In genomic region chr6:54206221-54206738, GRCm38 (mm10) we compare ENCODE assay signal across 19 mouse cellular contexts.
"Had no signal": no experiment of that assay in that cellular context is flagged by ENCODE, and none has a peak within 500 bp of the region (broad histone marks: within the 10 kb centered on the region; RNA-seq: fewer than 3 reads in every experiment).

No protein-coding gene starts in this region.

- H3K4me1 ChIP-seq: limb, embryonic 12.5 days; limb, embryonic 15.5 days had no signal

- H3K36me3 ChIP-seq: limb, embryonic 12.5 days; limb, embryonic 15.5 days had no signal

- H3K4me3 ChIP-seq: limb, embryonic 12.5 days; limb, embryonic 15.5 days had no signal

- H3K4me2 ChIP-seq: limb, embryonic 12.5 days; limb, embryonic 15.5 days; liver, embryonic 11.5 days; lung, embryonic 14.5 days had no signal

- DNase-seq: kidney, adult 2 months; kidney, postnatal 25 days; layer of hippocampus, postnatal 36 days; left cerebral cortex, postnatal 4 days; liver, postnatal 0 days; lung, embryonic 14.5 days; right cerebral cortex, postnatal 4 days; thymus, adult 2 months; thymus, postnatal 14 days; thymus, postnatal 4 days had no signal

- H3K9ac ChIP-seq: limb, embryonic 12.5 days; limb, embryonic 15.5 days; liver, embryonic 14.5 days; liver, postnatal 0 days; lung, embryonic 14.5 days had no signal

- H3K9me3 ChIP-seq: limb, embryonic 12.5 days; limb, embryonic 15.5 days had no signal

- ATAC-seq: intestine, postnatal 0 days; liver, postnatal 0 days; lung, postnatal 0 days had no signal

- H3K27ac ChIP-seq: kidney, postnatal 0 days; limb, embryonic 12.5 days; limb, embryonic 15.5 days; liver, embryonic 14.5 days; macrophage; stomach, postnatal 0 days had no signal

- H3K27me3 ChIP-seq: limb, embryonic 12.5 days; limb, embryonic 15.5 days had no signal
